Mouse (Mus musculus) spleen, adult 10 weeks (tissue): ENCODE data around the gene Xpo6. TPM values are rescaled to one million over a fixed set of nuclear protein-coding genes. Genes with fewer than 3 reads are reported as not detected.

Source experiments
- polyA plus RNA-seq: library from polyadenylated mRNA; stranded (reverse); fragments of 350-450 nt; fragmentation: Illumina TruSeq; extraction: RNeasy Lipid Tissue Mini Kit (QIAGEN cat#74804); gene quantifications from one replicate; pipeline ENCODE4 v1.2.3, GENCODE M21; 2015; ENCODE audit warnings: low replicate concordance; ENCODE audit not compliant: insufficient read depth

Xpo6 gene
- 75.3 TPM for polyA plus RNA-seq

DNA sequence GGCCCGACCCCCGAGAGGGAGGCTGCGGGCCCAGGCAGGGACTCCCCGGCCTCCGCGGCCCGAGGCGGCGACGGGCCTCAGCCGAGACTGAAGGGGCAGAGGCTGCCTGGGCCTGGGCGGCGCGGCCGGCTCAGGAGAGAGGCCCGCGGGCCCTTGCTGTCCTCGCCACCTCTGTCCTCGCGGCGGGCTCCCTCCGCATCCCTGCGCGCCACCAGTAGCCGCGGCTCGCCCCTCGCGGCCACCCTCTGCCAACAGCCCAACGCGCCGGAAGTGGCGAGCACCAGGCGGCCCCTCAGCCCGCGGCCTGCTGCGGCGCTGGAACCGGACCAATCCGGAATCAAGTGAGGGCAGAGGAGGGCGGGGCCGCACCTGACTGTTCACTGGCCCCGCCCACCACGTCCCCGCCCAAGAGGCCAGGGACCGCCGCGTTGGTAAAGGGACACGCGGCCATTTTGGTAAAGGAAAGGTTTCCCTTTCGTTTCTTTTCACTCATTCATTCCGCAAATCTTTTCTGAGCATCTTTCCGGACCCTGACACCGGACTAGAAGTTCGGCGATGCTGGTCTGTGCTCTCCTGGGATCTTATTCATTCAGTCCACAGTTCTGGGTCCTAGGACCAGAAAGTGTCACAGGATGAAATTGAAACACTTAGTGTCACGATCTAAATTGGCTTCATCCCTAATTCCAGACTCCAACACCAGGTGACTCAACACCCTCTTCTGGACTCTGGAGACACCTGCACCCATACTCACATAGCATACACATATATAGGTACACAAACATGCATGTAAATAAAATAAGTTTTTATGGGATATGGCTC, at the start of gene Xpo6:
TSS of gene Xpo6 (minus strand) at position 324 of the 819 bp plus-strand sequence.

DNA sequence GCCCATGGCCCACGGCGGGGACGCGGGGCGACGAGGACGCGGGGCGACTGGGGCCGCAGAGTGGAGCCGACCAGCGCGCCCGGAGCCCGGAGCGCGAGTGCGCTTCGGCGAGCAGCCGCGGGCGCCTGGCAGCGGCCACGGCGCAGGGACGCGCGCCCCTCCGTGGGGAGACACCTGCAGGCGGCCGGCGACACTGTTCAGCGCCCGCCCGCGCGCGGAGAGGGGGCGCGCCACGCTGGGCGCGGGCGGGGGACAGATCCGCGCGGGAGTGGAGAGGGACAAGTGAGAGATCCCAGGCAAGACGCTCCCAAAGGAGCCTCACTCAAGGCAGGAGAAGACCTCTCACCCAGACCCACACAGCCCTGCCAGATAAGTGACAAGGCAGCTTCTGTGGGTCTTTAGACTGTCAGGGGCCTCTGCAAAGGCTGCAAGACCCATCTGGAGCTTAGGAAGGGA, 118.0 kb downstream of the Xpo6 start, which contains the start of gene Gsg1l:
TSS of gene Gsg1l (minus strand) at position 126 of the 456 bp plus-strand sequence.

Other genes starting within 250 kb of the Xpo6 start
- gene Gsg1l, start 118.1 kb downstream of the Xpo6 start, polyA plus RNA-seq: not detected
- gene Sbk1, start 72.1 kb upstream of the Xpo6 start, polyA plus RNA-seq: 35.6 TPM
- gene Lat, start 169.1 kb upstream of the Xpo6 start, polyA plus RNA-seq: 72.7 TPM
- 18.3 TPM for gene Spns1, start 176.9 kb upstream of the Xpo6 start, polyA plus RNA-seq
- gene Nfatc2ip, start 196.2 kb upstream of the Xpo6 start, polyA plus RNA-seq: 27.6 TPM
- 712 TPM for gene Cd19, start 214.4 kb upstream of the Xpo6 start, polyA plus RNA-seq
- gene Rabep2, start 228.3 kb upstream of the Xpo6 start, polyA plus RNA-seq: 15.8 TPM